Mouse (Mus musculus) heart, adult 2 months (tissue): ENCODE results near the gene Apbb1ip. TPM values are rescaled to one million over a fixed set of nuclear protein-coding genes. Genes with fewer than 3 reads are reported as not detected.
A peak's percentile ranks its signal among the peaks of the same experiment; 100 is the strongest.

Experiments used
- DNase-seq, 2 experiments: peaks; one replicate each; pipeline ENCODE4 v3.0.0; 2021
- H3K27ac ChIP-seq: fragments of 200-600 bp; 2 replicates; pipeline ENCODE4 v1.8.1; 2022
- H3K27me3 ChIP-seq: fragments of 200-500 bp; 2 replicates; pipeline ENCODE4 v1.6.1; 2012; ENCODE audit warnings: mild to moderate bottlenecking, low read length, inconsistent platforms, mixed read lengths; ENCODE audit not compliant: control insufficient read depth, insufficient read depth
- H3K36me3 ChIP-seq: fragments of 200-500 bp; 2 replicates; pipeline ENCODE4 v1.6.1; 2012; ENCODE audit warnings: low read length, inconsistent platforms; ENCODE audit not compliant: control insufficient read depth, insufficient read depth
- H3K4me1 ChIP-seq: fragments of 200-500 bp; 2 replicates; pipeline ENCODE4 v1.6.1; 2011; ENCODE audit warnings: low read length; ENCODE audit not compliant: control insufficient read depth, insufficient read depth
- H3K4me3 ChIP-seq: fragments of 200-600 bp; 2 replicates; pipeline ENCODE4 v1.8.1; 2022
- H3K79me2 ChIP-seq: fragments of 200-500 bp; replicated peaks from 2 replicates; pipeline ENCODE4 v1.6.1; 2012; ENCODE audit warnings: mild to moderate bottlenecking, inconsistent platforms, low read length, moderate library complexity, mixed read lengths; ENCODE audit not compliant: control insufficient read depth, insufficient read depth
- H3K9ac ChIP-seq: fragments of 200-500 bp; 2 replicates; pipeline ENCODE4 v1.6.1; 2012; ENCODE audit warnings: low read depth, mild to moderate bottlenecking, control low read depth, inconsistent platforms, low read length, mixed read lengths
- CTCF ChIP-seq: fragments of 200-600 bp; IDR thresholded peaks from 2 replicates; pipeline ENCODE4 v1.8.1; 2022; ENCODE audit warnings: antibody characterized with exemption, mild to moderate bottlenecking, moderate library complexity
- EP300 ChIP-seq: fragments of 200-500 bp; IDR thresholded peaks from 2 replicates; pipeline ENCODE4 v1.6.1; 2011; ENCODE audit warnings: low read depth, low read length, control low read depth; ENCODE audit not compliant: insufficient read depth
- POLR2A ChIP-seq: fragments of 200-500 bp; IDR thresholded peaks from 2 replicates; pipeline ENCODE4 v1.6.1; 2011; ENCODE audit warnings: mild to moderate bottlenecking, low read depth, low read length, control low read depth; ENCODE audit not compliant: insufficient read depth
- WGBS: fragments of 180-500 bp; shearing (Covaris S2); methylation state at CpG from one replicate; pipeline ENCODE4 v1.1.7; 2018; 5-methylcytosine and 5-hydroxymethylcytosine counted together
- intact Hi-C: fragments of 180-260 bp; cut with DNase I; formaldehyde crosslinking; loops from one replicate; pipeline ENCODE4 v1.15.1; 2025
- polyA plus RNA-seq: library from polyadenylated mRNA; depleted of rRNA; stranded (reverse); fragments of >200 nt; gene quantifications from 2 replicates; pipeline ENCODE4 v1.2.3, GENCODE M21; 2012
- total RNA-seq, 2 experiments: library from RNA; stranded (reverse); gene quantifications; 2 replicates each; pipeline ENCODE4 v1.2.3; 2021

Gene Apbb1ip
- total and polyA plus RNA-seq, 3 experiments: 2.4 to 4.0 (median 3.0) TPM

GRCm38 (mm10) chr2:22805589-22805988 lies 31.7 kb downstream of the Apbb1ip start:
- Histone ChIP-seq H3K4me1 (peaks cover 2% of the 10 kb centered on the region), H3K4me3 (no peak overlapping the region), H3K9ac (no peak overlapping the region), H3K27ac (no peak overlapping the region), H3K27me3 (no peaks in the 10 kb centered on the region), H3K79me2 (no peaks in the 10 kb centered on the region), H3K36me3 (no peaks in the 10 kb centered on the region)
- DNase-seq: peak in 1 of 2 experiments; percentile 20
- TF ChIP-seq CTCF (no peak), POLR2A (no peak)
- 69% methylated on average over 2 of the region's 2 CpGs for WGBS
- intact Hi-C loops: no loop called here

GRCm38 (mm10) chr2:22806576-22806975 lies 32.7 kb downstream of the Apbb1ip start:
- peak; percentile 15 to 25 for DNase-seq
- Histone ChIP-seq H3K79me2 (no peaks in the 10 kb centered on the region), H3K36me3 (no peaks in the 10 kb centered on the region), H3K4me3 (no peak overlapping the region), H3K27ac (no peak overlapping the region), H3K9ac (no peak overlapping the region), H3K27me3 (no peaks in the 10 kb centered on the region), H3K4me1 (peaks cover 2% of the 10 kb centered on the region)
- TF ChIP-seq EP300 (no peak), CTCF (no peak), POLR2A (no peak)
- intact Hi-C loops: no loop called here
- 88% methylated on average over 1 of the region's 1 CpGs for WGBS

GRCm38 (mm10) chr2:22807312-22807711 lies 33.4 kb downstream of the Apbb1ip start:
- H3K27ac ChIP-seq: no peak overlapping the region
- H3K36me3 ChIP-seq: no peaks in the 10 kb centered on the region
- H3K4me1 ChIP-seq: peaks cover 2% of the 10 kb centered on the region
- 33% methylated on average over 1 of the region's 1 CpGs for WGBS
- intact Hi-C loops: no loop called here
- no peak overlapping the region for H3K4me3 ChIP-seq
- TF ChIP-seq CTCF: no peak
- TF ChIP-seq EP300: no peak
- TF ChIP-seq POLR2A: no peak
- no peaks in the 10 kb centered on the region for H3K27me3 ChIP-seq
- DNase-seq: peak in 1 of 2 experiments; percentile 11
- H3K79me2 ChIP-seq: no peaks in the 10 kb centered on the region
- H3K9ac ChIP-seq: no peak overlapping the region

DNA sequence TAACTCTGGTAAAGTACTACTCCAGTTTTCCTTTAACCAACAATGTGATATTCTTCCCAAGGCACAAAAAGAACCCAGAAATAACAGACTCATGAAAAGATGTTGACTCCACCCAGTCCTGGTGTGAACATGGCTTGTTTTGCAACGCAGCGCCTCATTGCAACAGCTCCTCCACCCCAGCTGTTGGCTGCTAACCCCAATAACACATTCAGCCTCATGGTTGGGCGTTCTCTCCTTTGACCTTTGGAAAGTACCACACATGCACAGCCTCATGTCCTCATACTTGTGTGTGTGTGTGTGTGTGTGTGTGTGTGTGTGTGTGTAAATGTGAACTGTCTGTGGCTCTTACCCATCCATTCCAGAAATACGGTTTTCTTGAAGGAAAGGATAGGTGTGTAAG lies 37.0 kb downstream of the Apbb1ip start:
- peak; percentile 49 to 72 for DNase-seq
- H3K36me3 ChIP-seq: no peaks in the 10 kb centered on the region
- no peak for TF ChIP-seq POLR2A
- peak; percentile 68; the same call in 1 of the 2 replicates for TF ChIP-seq EP300
- no peak overlapping the region for H3K4me3 ChIP-seq
- H3K4me1 ChIP-seq: peaks cover 2% of the 10 kb centered on the region
- H3K9ac ChIP-seq: no peak overlapping the region
- H3K79me2 ChIP-seq: no peaks in the 10 kb centered on the region
- 81% methylated on average over 4 of the region's 4 CpGs for WGBS
- intact Hi-C loops: loop anchor here (5.0 kb wide), 1 partner anchor 39 kb away; the partner anchor contains the start of gene Apbb1ip
- no peak overlapping the region for H3K27ac ChIP-seq
- no peaks in the 10 kb centered on the region for H3K27me3 ChIP-seq

DNA sequence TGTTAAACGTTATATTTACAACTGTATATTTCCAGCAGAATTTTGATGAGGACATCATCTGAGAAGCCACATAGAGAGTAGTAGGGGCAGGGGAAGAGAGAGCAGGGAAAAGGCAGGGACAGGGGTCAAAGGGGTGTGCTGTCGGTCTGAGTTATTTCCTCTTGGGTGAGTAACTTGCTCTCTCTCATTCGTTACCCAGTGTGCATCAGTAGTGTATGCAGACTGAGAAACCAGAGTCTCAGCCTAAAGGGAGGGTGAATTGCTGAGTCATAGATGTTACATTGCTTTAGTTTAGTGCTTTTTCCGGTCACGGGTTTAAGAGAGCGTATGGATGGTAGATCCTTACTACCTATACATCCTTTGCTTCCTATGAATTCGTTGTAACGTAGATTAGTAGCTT lies 37.6 kb downstream of the Apbb1ip start:
- peaks cover 2% of the 10 kb centered on the region for H3K4me1 ChIP-seq
- H3K4me3 ChIP-seq: no peak overlapping the region
- H3K9ac ChIP-seq: no peak overlapping the region
- intact Hi-C loops: loop anchor here (5.0 kb wide), 1 partner anchor 39 kb away; the partner anchor contains the start of gene Apbb1ip
- no peaks in the 10 kb centered on the region for H3K79me2 ChIP-seq
- no peak overlapping the region for H3K27ac ChIP-seq
- 77% methylated on average over 8 of the region's 8 CpGs for WGBS
- no peak for DNase-seq
- TF ChIP-seq EP300: no peak
- TF ChIP-seq POLR2A: no peak
- TF ChIP-seq CTCF: no peak
- no peaks in the 10 kb centered on the region for H3K36me3 ChIP-seq
- H3K27me3 ChIP-seq: no peaks in the 10 kb centered on the region

DNA sequence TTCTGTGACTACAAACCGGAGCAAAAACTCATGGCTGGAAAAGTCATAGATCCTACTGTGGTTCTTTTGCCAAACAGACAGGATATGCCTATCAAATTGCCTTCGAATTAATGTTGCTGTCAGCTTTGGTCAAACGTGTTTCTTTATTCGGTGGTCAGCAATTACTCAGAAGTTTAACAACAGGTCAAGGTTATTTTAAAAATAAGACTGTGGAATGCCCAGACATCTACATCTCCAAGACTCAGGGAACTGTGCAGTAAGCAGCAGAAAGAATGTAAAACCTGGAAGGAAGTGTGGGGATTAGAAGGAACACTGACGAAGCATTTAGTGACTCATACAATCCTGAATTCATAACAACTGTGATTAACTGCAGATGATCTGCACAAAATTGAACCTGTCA lies 40.0 kb downstream of the Apbb1ip start:
- TF ChIP-seq EP300 (no peak), POLR2A (no peak), CTCF (no peak)
- Histone ChIP-seq H3K27ac (no peak overlapping the region), H3K36me3 (no peaks in the 10 kb centered on the region), H3K9ac (no peak overlapping the region), H3K4me1 (no peaks in the 10 kb centered on the region; the same call in 1 of the 2 replicates), H3K79me2 (no peaks in the 10 kb centered on the region), H3K27me3 (no peaks in the 10 kb centered on the region), H3K4me3 (no peak overlapping the region)
- 40% methylated on average over 5 of the region's 5 CpGs for WGBS
- intact Hi-C loops: loop anchor here (5.0 kb wide), 1 partner anchor 42 kb away; the partner anchor contains the start of gene Apbb1ip
- no peak for DNase-seq
